Mouse (Mus musculus) spleen, adult 12 weeks (tissue): ENCODE data around the gene Arhgef28.

Experiments used
- DNase-seq: peaks from one replicate; pipeline ENCODE4 v3.0.0; 2022; ENCODE audit warnings: low spot score

Arhgef28 gene

GRCm38 (mm10) chr13:97959394-97959888 lies 246.8 kb downstream of the Arhgef28 start:
- no peak for DNase-seq

GRCm38 (mm10) chr13:97955759-97956158 lies 250.5 kb downstream of the Arhgef28 start:
- no peak for DNase-seq

- DNase-seq: no peak
These were observed 251.2 kb downstream of the Arhgef28 start for GRCm38 (mm10) chr13:97954956-97955496.

- no peak for DNase-seq
These were observed 252.2 kb downstream of the Arhgef28 start for GRCm38 (mm10) chr13:97954051-97954450.

- no peak for DNase-seq
These were observed 252.7 kb downstream of the Arhgef28 start for GRCm38 (mm10) chr13:97953526-97953925.

- DNase-seq: no peak
These were observed 257.4 kb downstream of the Arhgef28 start for GRCm38 (mm10) chr13:97948856-97949255.

- no peak for DNase-seq
These were observed 258.6 kb downstream of the Arhgef28 start for GRCm38 (mm10) chr13:97947598-97947997.

GRCm38 (mm10) chr13:97946422-97946821 lies 259.8 kb downstream of the Arhgef28 start:
- no peak for DNase-seq

GRCm38 (mm10) chr13:97941909-97942680 lies 264.1 kb downstream of the Arhgef28 start:
- DNase-seq: no peak

- no peak for DNase-seq
These were observed 265.1 kb downstream of the Arhgef28 start for GRCm38 (mm10) chr13:97941099-97941498.

- no peak for DNase-seq
These were observed 266.6 kb downstream of the Arhgef28 start for GRCm38 (mm10) chr13:97939433-97940160.

- DNase-seq: peak; percentile 79
These were observed 267.5 kb downstream of the Arhgef28 start for GRCm38 (mm10) chr13:97938596-97939297.

GRCm38 (mm10) chr13:97937919-97938318 lies 268.3 kb downstream of the Arhgef28 start:
- DNase-seq: no peak

- DNase-seq: no peak
These were observed 278.1 kb downstream of the Arhgef28 start for GRCm38 (mm10) chr13:97928135-97928497.

GRCm38 (mm10) chr13:97927376-97928134 lies 278.7 kb downstream of the Arhgef28 start:
- DNase-seq: no peak

GRCm38 (mm10) chr13:97926371-97926770 lies 279.9 kb downstream of the Arhgef28 start:
- no peak for DNase-seq

- DNase-seq: no peak
These were observed 283.2 kb downstream of the Arhgef28 start for GRCm38 (mm10) chr13:97923009-97923408.

GRCm38 (mm10) chr13:97919590-97919989 lies 286.6 kb downstream of the Arhgef28 start:
- no peak for DNase-seq

- no peak for DNase-seq
These were observed 287.9 kb downstream of the Arhgef28 start for GRCm38 (mm10) chr13:97918117-97918900.

- no peak for DNase-seq
These were observed 295.2 kb downstream of the Arhgef28 start for GRCm38 (mm10) chr13:97911013-97911412.

GRCm38 (mm10) chr13:97902821-97903220 lies 303.4 kb downstream of the Arhgef28 start:
- no peak for DNase-seq
